Mouse (Mus musculus) heart, embryonic 14.5 days (tissue): ENCODE measurements around the gene Mapk11. TPM values are rescaled to one million over a fixed set of nuclear protein-coding genes. Genes with fewer than 3 reads are reported as not detected.
A peak's percentile ranks its signal among the peaks of the same experiment; 100 is the strongest.

Experiments used
- ATAC-seq: fragments of 200-750 bp; cut with Nextera tagmentation; 2 replicates; pipeline ENCODE4 v1.8.0; 2017; ENCODE audit warnings: low read depth, moderate TSS enrichment; ENCODE audit not compliant: insufficient number of reproducible peaks, insufficient read depth, low FRiP score
- H3K27ac ChIP-seq, 2 experiments: fragments of 200-500 bp in 1 of 2; fragments of 300-500 bp in 1 of 2; sonication (generic) in 1 of 2; replicated peaks in 1 of 2; 2 replicates each; pipeline ENCODE4 v1.5.1; 2012 to 2014; ENCODE audit warnings: low read depth in 2 of 2, low read length in 2 of 2, control low read depth in 1 of 2, mild to moderate bottlenecking in 1 of 2, mixed read lengths in 1 of 2; ENCODE audit not compliant: control insufficient read depth in 1 of 2, insufficient read depth in 1 of 2
- H3K27me3 ChIP-seq: fragments of 300-500 bp; sonication (generic); 2 replicates; pipeline ENCODE4 v1.6.1; 2014; ENCODE audit warnings: mild to moderate bottlenecking, low read length, control low read depth; ENCODE audit not compliant: control insufficient read depth, insufficient read depth
- H3K36me3 ChIP-seq: fragments of 300-500 bp; sonication (generic); 2 replicates; pipeline ENCODE4 v1.6.1; 2014; ENCODE audit warnings: mild to moderate bottlenecking, control low read depth, low read length, mixed read lengths; ENCODE audit not compliant: control insufficient read depth, insufficient read depth
- H3K4me1 ChIP-seq, 2 experiments: fragments of 200-500 bp in 1 of 2; fragments of 300-500 bp in 1 of 2; sonication (generic) in 1 of 2; 2 replicates each; pipeline ENCODE4 v1.6.1; 2012 to 2014; ENCODE audit warnings: low read length in 2 of 2, control low read depth in 1 of 2, mixed read lengths in 1 of 2; ENCODE audit not compliant: control insufficient read depth in 2 of 2, insufficient read depth in 2 of 2
- H3K4me2 ChIP-seq: fragments of 300-500 bp; sonication (generic); 2 replicates; pipeline ENCODE4 v1.6.1; 2014; ENCODE audit warnings: mild to moderate bottlenecking, low read length
- H3K4me3 ChIP-seq, 2 experiments: fragments of 200-500 bp in 1 of 2; fragments of 300-500 bp in 1 of 2; sonication (generic) in 1 of 2; 2 replicates each; pipeline ENCODE4 v1.5.1; 2012 to 2014; ENCODE audit warnings: low read length in 2 of 2, mild to moderate bottlenecking in 2 of 2, control low read depth in 1 of 2, low read depth in 1 of 2, moderate library complexity in 1 of 2; ENCODE audit not compliant: control insufficient read depth in 1 of 2, insufficient read depth in 1 of 2
- H3K9ac ChIP-seq: fragments of 300-500 bp; sonication (generic); 2 replicates; pipeline ENCODE4 v1.6.1; 2014; ENCODE audit warnings: mild to moderate bottlenecking, low read length
- H3K9me3 ChIP-seq: fragments of 300-500 bp; sonication (generic); 2 replicates; pipeline ENCODE4 v1.6.1; 2016; ENCODE audit warnings: low read length, control low read depth; ENCODE audit not compliant: control insufficient read depth
- WGBS: fragments of 180-500 bp; shearing (Covaris S2); extraction: QIAGEN DNeasy Blood & Tissue Kit; methylation state at CpG from one replicate; pipeline ENCODE4 v1.1.7; 2014; 5-methylcytosine and 5-hydroxymethylcytosine counted together
- microRNA-seq: library from miRNA; unstranded; fragments of <30 nt; microRNA quantifications from one replicate; pipeline ENCODE4, GENCODE M21; 2016
- polyA plus RNA-seq: library from polyadenylated mRNA; unstranded; fragments of >200 nt; fragmentation: Nextera tagmentation; extraction: Ambion mirVana; gene quantifications from 2 replicates; pipeline ENCODE4 v1.2.1, GENCODE M21; 2014

The Mapk11 gene
- polyA plus RNA-seq, 1 experiment from 2014 or later, result 3.2 TPM

- Histone ChIP-seq H3K4me1 (no peaks in the 10 kb centered on the region), H3K36me3 (peaks cover 100% of the 10 kb centered on the region), H3K4me2 (no peak overlapping the region), H3K27ac (no peak overlapping the region), H3K9ac (no peak overlapping the region), H3K9me3 (no peaks in the 10 kb centered on the region), H3K27me3 (no peaks in the 10 kb centered on the region), H3K4me3 (no peak overlapping the region)
- WGBS, result 87% methylated on average over 12 of the region's 12 CpGs
- no peak for ATAC-seq
Observed at GRCm38 (mm10) chr15:89100823-89101222, 48.6 kb downstream of the Mapk11 start.

- no peak overlapping the region for H3K9ac ChIP-seq
- no peak overlapping the region for H3K4me3 ChIP-seq
- H3K4me1 ChIP-seq, result no peaks in the 10 kb centered on the region
- no peaks in the 10 kb centered on the region for H3K27me3 ChIP-seq
- no peak overlapping the region for H3K27ac ChIP-seq
- no peak for ATAC-seq
- peaks cover 100% of the 10 kb centered on the region for H3K36me3 ChIP-seq
- no peaks in the 10 kb centered on the region for H3K9me3 ChIP-seq
- 89% methylated on average over 7 of the region's 7 CpGs for WGBS
- H3K4me2 ChIP-seq, result no peak overlapping the region
Observed at GRCm38 (mm10) chr15:89098616-89099015, 50.8 kb downstream of the Mapk11 start.

- peaks cover 100% of the 10 kb centered on the region for H3K36me3 ChIP-seq
- no peak overlapping the region for H3K4me2 ChIP-seq
- no peak overlapping the region for H3K9ac ChIP-seq
- H3K4me1 ChIP-seq, result no peaks in the 10 kb centered on the region
- no peak overlapping the region for H3K4me3 ChIP-seq
- no peaks in the 10 kb centered on the region for H3K27me3 ChIP-seq
- H3K9me3 ChIP-seq, result no peaks in the 10 kb centered on the region
- 93% methylated on average over 5 of the region's 5 CpGs for WGBS
- no peak overlapping the region for H3K27ac ChIP-seq
- ATAC-seq, result no peak
Observed at GRCm38 (mm10) chr15:89097450-89097849, 52.0 kb downstream of the Mapk11 start.

Small RNAs within 50 kb of the gene (microRNA-seq; reads per million reads assigned to microRNA genes)
- gene Mir6958, result 4.5 reads per million, percentile 12 among the genes with 10 or more reads in this experiment
- gene Mir7118, result not detected

Other genes with a start within 250 kb of the Mapk11 start
- gene Ttll8, start 195.2 kb downstream of the Mapk11 start, polyA plus RNA-seq, result not detected in 2 replicates
- not detected in 2 replicates for gene Mlc1, start 170.6 kb downstream of the Mapk11 start, polyA plus RNA-seq
- gene Mov10l1, start 166.7 kb downstream of the Mapk11 start, polyA plus RNA-seq, result 86.2 and 92.8 TPM in 2 replicates
- gene Panx2, start 89.9 kb downstream of the Mapk11 start, polyA plus RNA-seq, result 2.3 and 2.6 TPM in 2 replicates
- 51.6 and 51.9 TPM in 2 replicates for gene Trabd, start 74.5 kb downstream of the Mapk11 start, polyA plus RNA-seq
- gene Selenoo, start 60.5 kb downstream of the Mapk11 start, polyA plus RNA-seq, result 14.0 and 16.4 TPM in 2 replicates
- gene Tubgcp6, start 26.5 kb downstream of the Mapk11 start, polyA plus RNA-seq, result 10.9 and 11.3 TPM in 2 replicates
- gene Hdac10, start 20.9 kb downstream of the Mapk11 start, polyA plus RNA-seq, result 11.0 and 11.5 TPM in 2 replicates
- gene Mapk12, start 8.9 kb downstream of the Mapk11 start, polyA plus RNA-seq, result 21.0 and 23.0 TPM in 2 replicates
- gene Plxnb2, start 31.2 kb upstream of the Mapk11 start, polyA plus RNA-seq, result 87.4 and 99.3 TPM in 2 replicates
- 14.8 and 16.6 TPM in 2 replicates for gene Dennd6b, start 46.9 kb upstream of the Mapk11 start, polyA plus RNA-seq
- gene Ppp6r2, start 61.9 kb upstream of the Mapk11 start, polyA plus RNA-seq, result 21.9 and 22.9 TPM in 2 replicates
- gene Sbf1, start 165.7 kb upstream of the Mapk11 start, polyA plus RNA-seq, result 38.2 and 45.1 TPM in 2 replicates
- 0.20 and 0.40 TPM in 2 replicates for gene Adm2, start 173.1 kb upstream of the Mapk11 start, polyA plus RNA-seq
- not detected in 2 replicates for gene Miox, start 184.8 kb upstream of the Mapk11 start, polyA plus RNA-seq
- 33.5 and 36.2 TPM in 2 replicates for gene Lmf2, start 206.0 kb upstream of the Mapk11 start, polyA plus RNA-seq
- gene Ncaph2, start 206.1 kb upstream of the Mapk11 start, polyA plus RNA-seq, result 95.0 and 97.6 TPM in 2 replicates
- 7.9 and 9.4 TPM in 2 replicates for gene Sco2, start 224.2 kb upstream of the Mapk11 start, polyA plus RNA-seq
- 1.2 and 1.6 TPM in 2 replicates for gene Tymp, start 227.4 kb upstream of the Mapk11 start, polyA plus RNA-seq
- gene Odf3b, start 229.7 kb upstream of the Mapk11 start, polyA plus RNA-seq, result 0.36 and 0.76 TPM in 2 replicates
- gene Klhdc7b, start 235.3 kb upstream of the Mapk11 start, polyA plus RNA-seq, result not detected in 2 replicates